Mouse (Mus musculus) heart, embryonic 14.5 days (tissue): ENCODE results near the gene Tent5c. TPM values are rescaled to one million over a fixed set of nuclear protein-coding genes. Genes with fewer than 3 reads are reported as not detected.

Experiments used
- ATAC-seq: fragments of 200-750 bp; cut with Nextera tagmentation; 2 replicates; pipeline ENCODE4 v1.8.0; 2017; ENCODE audit warnings: low read depth, moderate TSS enrichment; ENCODE audit not compliant: insufficient number of reproducible peaks, insufficient read depth, low FRiP score
- H3K27ac ChIP-seq, 2 experiments: fragments of 200-500 bp in 1 of 2; fragments of 300-500 bp in 1 of 2; sonication (generic) in 1 of 2; replicated peaks in 1 of 2; 2 replicates each; pipeline ENCODE4 v1.5.1; 2012 to 2014; ENCODE audit warnings: low read depth in 2 of 2, low read length in 2 of 2, control low read depth in 1 of 2, mild to moderate bottlenecking in 1 of 2, mixed read lengths in 1 of 2; ENCODE audit not compliant: control insufficient read depth in 1 of 2, insufficient read depth in 1 of 2
- H3K27me3 ChIP-seq: fragments of 300-500 bp; sonication (generic); 2 replicates; pipeline ENCODE4 v1.6.1; 2014; ENCODE audit warnings: mild to moderate bottlenecking, low read length, control low read depth; ENCODE audit not compliant: control insufficient read depth, insufficient read depth
- H3K36me3 ChIP-seq: fragments of 300-500 bp; sonication (generic); 2 replicates; pipeline ENCODE4 v1.6.1; 2014; ENCODE audit warnings: mild to moderate bottlenecking, control low read depth, low read length, mixed read lengths; ENCODE audit not compliant: control insufficient read depth, insufficient read depth
- H3K4me1 ChIP-seq, 2 experiments: fragments of 200-500 bp in 1 of 2; fragments of 300-500 bp in 1 of 2; sonication (generic) in 1 of 2; 2 replicates each; pipeline ENCODE4 v1.6.1; 2012 to 2014; ENCODE audit warnings: low read length in 2 of 2, control low read depth in 1 of 2, mixed read lengths in 1 of 2; ENCODE audit not compliant: control insufficient read depth in 2 of 2, insufficient read depth in 2 of 2
- H3K4me2 ChIP-seq: fragments of 300-500 bp; sonication (generic); 2 replicates; pipeline ENCODE4 v1.6.1; 2014; ENCODE audit warnings: mild to moderate bottlenecking, low read length
- H3K4me3 ChIP-seq, 2 experiments: fragments of 200-500 bp in 1 of 2; fragments of 300-500 bp in 1 of 2; sonication (generic) in 1 of 2; 2 replicates each; pipeline ENCODE4 v1.5.1; 2012 to 2014; ENCODE audit warnings: low read length in 2 of 2, mild to moderate bottlenecking in 2 of 2, control low read depth in 1 of 2, low read depth in 1 of 2, moderate library complexity in 1 of 2; ENCODE audit not compliant: control insufficient read depth in 1 of 2, insufficient read depth in 1 of 2
- H3K9ac ChIP-seq: fragments of 300-500 bp; sonication (generic); 2 replicates; pipeline ENCODE4 v1.6.1; 2014; ENCODE audit warnings: mild to moderate bottlenecking, low read length
- H3K9me3 ChIP-seq: fragments of 300-500 bp; sonication (generic); 2 replicates; pipeline ENCODE4 v1.6.1; 2016; ENCODE audit warnings: low read length, control low read depth; ENCODE audit not compliant: control insufficient read depth
- WGBS: fragments of 180-500 bp; shearing (Covaris S2); extraction: QIAGEN DNeasy Blood & Tissue Kit; methylation state at CpG from one replicate; pipeline ENCODE4 v1.1.7; 2014; 5-methylcytosine and 5-hydroxymethylcytosine counted together
- polyA plus RNA-seq: library from polyadenylated mRNA; unstranded; fragments of >200 nt; fragmentation: Nextera tagmentation; extraction: Ambion mirVana; gene quantifications from 2 replicates; pipeline ENCODE4 v1.2.1, GENCODE M21; 2014

The Tent5c gene
- 7.7 and 14.8 TPM in 2 replicates for polyA plus RNA-seq

- Histone ChIP-seq H3K9ac (peak within 1 kb of the TSS; percentile 75), H3K4me1 (peaks cover 2 to 7% of the 10 kb centered on the region in 2 experiments; a peak in 1 of 4 replicates), H3K9me3 (no peaks in the 10 kb centered on the region), H3K27ac (no peak within 1 kb of the TSS), H3K27me3 (peaks cover 30% of the 10 kb centered on the region), H3K4me3 (peak within 1 kb of the TSS; percentile 72 to 74), H3K4me2 (peak within 1 kb of the TSS; percentile 99), H3K36me3 (no peaks in the 10 kb centered on the region)
- ATAC-seq = peak; percentile 92
- WGBS = under 1% methylated on average over 67 of the region's 73 CpGs
These were observed at the start of gene Tent5c for GRCm38 (mm10) chr3:100489133-100490009. Tent5c (minus strand) TSS chr3:100489324.

- H3K36me3 ChIP-seq = no peaks in the 10 kb centered on the region
- H3K27me3 ChIP-seq = no peaks in the 10 kb centered on the region
- ATAC-seq = no peak
- no peaks in the 10 kb centered on the region for H3K4me1 ChIP-seq
- H3K4me2 ChIP-seq = no peak overlapping the region
- H3K27ac ChIP-seq = no peak overlapping the region
- H3K4me3 ChIP-seq = no peak overlapping the region
- WGBS = 96% methylated on average over 2 of the region's 2 CpGs
- H3K9ac ChIP-seq = no peak overlapping the region
- no peaks in the 10 kb centered on the region for H3K9me3 ChIP-seq
These were observed 47.6 kb upstream of the Tent5c start for GRCm38 (mm10) chr3:100536686-100537085.

- no peak for ATAC-seq
- Histone ChIP-seq H3K27me3 (no peaks in the 10 kb centered on the region), H3K9ac (no peak overlapping the region), H3K9me3 (no peaks in the 10 kb centered on the region), H3K4me3 (no peak overlapping the region), H3K4me2 (no peak overlapping the region), H3K4me1 (no peaks in the 10 kb centered on the region), H3K27ac (no peak overlapping the region), H3K36me3 (no peaks in the 10 kb centered on the region)
- WGBS = 63% methylated on average over 4 of the region's 4 CpGs
These were observed 46.8 kb upstream of the Tent5c start for GRCm38 (mm10) chr3:100535902-100536301.

GRCm38 (mm10) chr3:100535298-100535697 is 46.2 kb upstream of the Tent5c start:
- no peak for ATAC-seq

GRCm38 (mm10) chr3:100534394-100534793 is 45.3 kb upstream of the Tent5c start:
- Histone ChIP-seq H3K4me3 (no peak overlapping the region), H3K9me3 (no peaks in the 10 kb centered on the region), H3K9ac (no peak overlapping the region), H3K27me3 (no peaks in the 10 kb centered on the region), H3K4me1 (no peaks in the 10 kb centered on the region), H3K36me3 (no peaks in the 10 kb centered on the region), H3K4me2 (no peak overlapping the region), H3K27ac (no peak overlapping the region)
- WGBS = 72% methylated on average over 3 of the region's 3 CpGs
- ATAC-seq = no peak

More at GRCm38 (mm10) chr3:100535298-100535697, 46.2 kb upstream of the Tent5c start:
- H3K4me2 ChIP-seq = no peak overlapping the region
- H3K4me1 ChIP-seq = no peaks in the 10 kb centered on the region
- no peak overlapping the region for H3K9ac ChIP-seq
- no peaks in the 10 kb centered on the region for H3K9me3 ChIP-seq
- WGBS = 60% methylated on average over 3 of the region's 3 CpGs
- no peaks in the 10 kb centered on the region for H3K36me3 ChIP-seq
- no peaks in the 10 kb centered on the region for H3K27me3 ChIP-seq
- no peak overlapping the region for H3K27ac ChIP-seq
- H3K4me3 ChIP-seq = no peak overlapping the region

GRCm38 (mm10) chr3:100533429-100533828 is 44.3 kb upstream of the Tent5c start:
- H3K27me3 ChIP-seq = no peaks in the 10 kb centered on the region
- no peaks in the 10 kb centered on the region for H3K9me3 ChIP-seq
- H3K4me1 ChIP-seq = no peaks in the 10 kb centered on the region
- no peak overlapping the region for H3K9ac ChIP-seq
- H3K4me3 ChIP-seq = no peak overlapping the region
- no peak for ATAC-seq
- no peak overlapping the region for H3K4me2 ChIP-seq
- H3K27ac ChIP-seq = no peak overlapping the region
- H3K36me3 ChIP-seq = no peaks in the 10 kb centered on the region

GRCm38 (mm10) chr3:100530919-100531318 is 41.8 kb upstream of the Tent5c start:
- H3K27ac ChIP-seq = no peak overlapping the region
- H3K27me3 ChIP-seq = no peaks in the 10 kb centered on the region
- no peaks in the 10 kb centered on the region for H3K36me3 ChIP-seq
- ATAC-seq = no peak
- H3K4me2 ChIP-seq = no peak overlapping the region
- H3K4me1 ChIP-seq = no peaks in the 10 kb centered on the region
- no peaks in the 10 kb centered on the region for H3K9me3 ChIP-seq
- H3K4me3 ChIP-seq = no peak overlapping the region
- H3K9ac ChIP-seq = no peak overlapping the region
- 83% methylated on average over 5 of the region's 5 CpGs for WGBS
